Mouse (Mus musculus) lung, postnatal 0 days (tissue): ENCODE data around the gene Slc27a2.

Source experiments
- CTCF ChIP-seq: IDR thresholded peaks from 2 replicates; pipeline ENCODE4 v1.5.1; 2016; ENCODE audit warnings: antibody characterized with exemption, mild to moderate bottlenecking
- EP300 ChIP-seq: IDR thresholded peaks from 2 replicates; pipeline ENCODE4 v1.6.1; 2016; ENCODE audit warnings: antibody characterized with exemption, mild to moderate bottlenecking, control low read depth

DNA sequence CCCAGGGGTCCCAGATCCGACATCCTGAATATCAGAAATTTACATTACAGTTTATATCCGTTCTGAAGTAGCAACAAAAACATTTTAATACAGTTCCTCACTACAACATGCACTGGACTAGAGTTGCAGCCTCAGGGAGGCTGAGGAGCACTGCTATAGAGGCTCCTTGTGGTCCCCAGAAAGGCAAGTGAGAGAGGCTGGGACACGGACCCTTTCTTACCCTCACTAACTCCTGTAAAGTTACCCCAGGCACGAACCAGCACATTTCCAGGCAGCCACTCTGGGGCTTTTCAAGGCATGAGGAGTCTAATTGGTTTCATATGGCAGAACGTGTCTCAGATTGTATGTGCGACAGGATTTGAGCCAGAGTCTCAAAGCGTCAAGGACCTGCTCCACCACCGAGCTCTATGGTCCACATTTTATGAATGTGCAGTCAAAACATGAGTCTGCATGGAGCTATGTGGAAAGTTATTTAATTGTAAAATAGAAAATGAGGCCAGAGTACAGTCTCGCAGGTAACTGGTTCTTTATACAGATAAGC lies 76.3 kb downstream of the Slc27a2 start:
- TF ChIP-seq CTCF (no peak), EP300 (no peak)
